Mouse (Mus musculus): ENCODE results near the gene BC025446. TPM values are rescaled to one million over a fixed set of nuclear protein-coding genes. Genes with fewer than 3 reads are reported as not detected.

The BC025446 gene
- total and polyA plus RNA-seq, 3 experiments, result not detected

DNA sequence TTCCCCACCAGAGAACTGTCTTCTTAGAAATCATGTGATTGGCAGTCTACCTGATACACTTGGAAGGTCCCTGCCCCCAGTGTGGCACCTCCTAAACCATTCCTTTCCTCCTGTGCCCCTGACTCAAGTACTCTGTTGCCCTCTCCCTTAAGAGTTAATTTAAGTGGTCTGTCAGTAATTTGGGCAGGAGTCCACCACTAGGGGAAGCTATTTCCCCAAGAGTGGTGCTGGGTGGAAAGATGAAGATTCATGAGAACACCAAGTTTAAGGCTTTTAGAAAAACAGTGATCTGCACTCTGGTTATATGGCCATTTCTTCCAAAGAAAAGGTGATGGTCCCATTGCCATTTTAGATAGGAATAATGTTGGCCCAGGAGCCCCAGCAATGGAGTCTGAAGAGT is 49.7 kb downstream of the BC025446 start:
- Histone ChIP-seq H3K4me1 (ENCODE audit: control insufficient read depth in 1 of 2, insufficient read depth in 2 of 2, low read length in 2 of 2) (no peaks in the 10 kb centered on the region), H3K4me3 (ENCODE audit: control insufficient read depth in 1 of 2, insufficient read depth in 1 of 2, low read depth in 2 of 2, low read length in 2 of 2) (no peak overlapping the region), H3K36me3 (ENCODE audit: control insufficient read depth in 1 of 2, insufficient read depth in 2 of 2, low read length in 2 of 2) (no peaks in the 10 kb centered on the region), H3K27ac (ENCODE audit: control insufficient read depth, low read depth, low read length) (no peak overlapping the region), H3K9me3 (replicated peaks; ENCODE audit: insufficient read depth, low read length) (no peaks in the 10 kb centered on the region), H3K9ac (ENCODE audit: control insufficient read depth, low read depth, low read length, poor library complexity, severe bottlenecking) (no peak overlapping the region), H3K27me3 (ENCODE audit: control insufficient read depth in 1 of 2, insufficient read depth in 2 of 2, low read length in 2 of 2) (no peaks in the 10 kb centered on the region), H3K79me2 (ENCODE audit: control insufficient read depth, insufficient read depth, low read length, poor library complexity) (no peaks in the 10 kb centered on the region)
- TF ChIP-seq TCF12 (IDR thresholded peaks at IDR 0.05; ENCODE audit: low read depth, low read length) (no peak), UBTF (IDR thresholded peaks at IDR 0.05; ENCODE audit: borderline replicate concordance, insufficient read depth, low read depth, low read length) (no peak), NRF1 (IDR thresholded peaks at IDR 0.05; ENCODE audit: insufficient read depth, low read depth, low read length, poor library complexity, severe bottlenecking) (no peak), MXI1 (IDR thresholded peaks at IDR 0.05; ENCODE audit: low read depth, low read length) (no peak)
- DNase-seq (ENCODE audit: low read depth, low spot score), result no peak

DNA sequence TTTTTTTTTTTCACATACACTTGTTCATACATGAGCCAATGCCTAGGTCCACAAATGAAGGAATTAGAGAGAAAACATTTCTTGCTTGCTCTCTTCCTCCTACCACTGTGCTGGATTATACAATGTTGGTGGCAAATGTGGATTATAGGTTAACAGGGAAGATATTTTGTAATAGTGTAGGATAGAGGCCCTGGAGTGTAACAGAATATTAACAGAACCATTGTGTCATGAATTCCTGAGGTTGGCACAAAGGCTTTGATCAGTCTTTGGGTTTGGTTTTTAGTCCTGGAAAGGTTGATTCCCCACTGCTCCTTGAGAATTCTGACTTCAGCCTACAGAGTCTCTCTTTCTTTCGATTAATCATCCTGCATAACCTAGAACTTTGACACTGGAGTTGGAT is 50.5 kb downstream of the BC025446 start:
- H3K79me2 ChIP-seq (ENCODE audit: control insufficient read depth, insufficient read depth, low read length, poor library complexity), result no peaks in the 10 kb centered on the region
- no peaks in the 10 kb centered on the region for H3K9me3 ChIP-seq (replicated peaks; ENCODE audit: insufficient read depth, low read length)
- H3K4me1 ChIP-seq (ENCODE audit: control insufficient read depth in 1 of 2, insufficient read depth in 2 of 2, low read length in 2 of 2), result no peaks in the 10 kb centered on the region
- no peak for DNase-seq (ENCODE audit: low read depth, low spot score)
- H3K27me3 ChIP-seq (ENCODE audit: control insufficient read depth in 1 of 2, insufficient read depth in 2 of 2, low read length in 2 of 2), result no peaks in the 10 kb centered on the region
- H3K4me3 ChIP-seq (ENCODE audit: control insufficient read depth in 1 of 2, insufficient read depth in 1 of 2, low read depth in 2 of 2, low read length in 2 of 2), result no peak overlapping the region
- no peaks in the 10 kb centered on the region for H3K36me3 ChIP-seq (ENCODE audit: control insufficient read depth in 1 of 2, insufficient read depth in 2 of 2, low read length in 2 of 2)
- H3K27ac ChIP-seq (ENCODE audit: control insufficient read depth, low read depth, low read length), result no peak overlapping the region
- H3K9ac ChIP-seq (ENCODE audit: control insufficient read depth, low read depth, low read length, poor library complexity, severe bottlenecking), result no peak overlapping the region
- TF ChIP-seq MAZ (IDR thresholded peaks at IDR 0.05; ENCODE audit: low read depth, low read length), result no peak
- TF ChIP-seq ZKSCAN1 (IDR thresholded peaks at IDR 0.05; ENCODE audit: low read depth, low read length), result no peak
- TF ChIP-seq MEF2A (IDR thresholded peaks at IDR 0.05; ENCODE audit: extremely low read depth, insufficient replicate concordance, low read depth, low read length, poor library complexity, severe bottlenecking), result no peak
- no peak for TF ChIP-seq POLR2AphosphoS5 (IDR thresholded peaks at IDR 0.05; ENCODE audit: borderline replicate concordance, low read depth, low read length)

GRCm38 (mm10) chr15:75268121-75268520 is 51.9 kb downstream of the BC025446 start, which contains the start of gene Ly6f:
Gene Ly6f (plus strand): TSS chr15:75268421.
- H3K4me1 ChIP-seq (ENCODE audit: control insufficient read depth in 1 of 2, insufficient read depth in 2 of 2, low read length in 2 of 2), result no peaks in the 10 kb centered on the region
- no peak within 1 kb of the TSS for H3K4me3 ChIP-seq (ENCODE audit: control insufficient read depth in 1 of 2, insufficient read depth in 1 of 2, low read depth in 2 of 2, low read length in 2 of 2)
- H3K36me3 ChIP-seq (ENCODE audit: control insufficient read depth in 1 of 2, insufficient read depth in 2 of 2, low read length in 2 of 2), result no peaks in the 10 kb centered on the region
- H3K27me3 ChIP-seq (ENCODE audit: control insufficient read depth in 1 of 2, insufficient read depth in 2 of 2, low read length in 2 of 2), result no peaks in the 10 kb centered on the region
- TF ChIP-seq MYC (IDR thresholded peaks at IDR 0.05; ENCODE audit: low read depth, low read length) (no peak), POLR2A (IDR thresholded peaks at IDR 0.05; ENCODE audit: control insufficient read depth in 1 of 2, insufficient read depth in 1 of 2, low read depth in 1 of 2, low read length in 2 of 2, poor library complexity in 1 of 2) (no peak), GABPA (IDR thresholded peaks at IDR 0.05; ENCODE audit: low read depth, low read length) (no peak), MAX (IDR thresholded peaks at IDR 0.05; ENCODE audit: low read length) (no peak)
- no peak for DNase-seq (ENCODE audit: low read depth, low spot score)
- H3K9ac ChIP-seq (ENCODE audit: control insufficient read depth, low read depth, low read length, poor library complexity, severe bottlenecking), result no peak within 1 kb of the TSS
- H3K9me3 ChIP-seq (replicated peaks; ENCODE audit: insufficient read depth, low read length), result no peaks in the 10 kb centered on the region
- H3K27ac ChIP-seq (ENCODE audit: control insufficient read depth, low read depth, low read length), result no peak within 1 kb of the TSS
- no peaks in the 10 kb centered on the region for H3K79me2 ChIP-seq (ENCODE audit: control insufficient read depth, insufficient read depth, low read length, poor library complexity)
